Mouse (Mus musculus): ENCODE measurements around the gene Cacng8. TPM values are rescaled to one million over a fixed set of nuclear protein-coding genes. Genes with fewer than 3 reads are reported as not detected.
A peak's percentile ranks its signal among the peaks of the same experiment; 100 is the strongest.

Cacng8 gene
- total and polyA plus RNA-seq, 3 experiments = 5.6 to 9.2 TPM; not detected in 1

GRCm38 (mm10) chr7:3452821-3453485, 62.5 kb downstream of the Cacng8 start:
- Histone ChIP-seq H3K27ac (ENCODE audit: control insufficient read depth, low read depth, low read length) (no peak overlapping the region), H3K9ac (ENCODE audit: control insufficient read depth, low read depth, low read length, poor library complexity, severe bottlenecking) (no peak overlapping the region), H3K4me3 (ENCODE audit: control insufficient read depth in 1 of 2, insufficient read depth in 1 of 2, low read depth in 2 of 2, low read length in 2 of 2) (no peak overlapping the region), H3K36me3 (ENCODE audit: control insufficient read depth in 1 of 2, insufficient read depth in 2 of 2, low read length in 2 of 2) (peaks cover 0 to 7% of the 10 kb centered on the region in 2 experiments; a peak in 2 of 4 replicates), H3K4me1 (ENCODE audit: control insufficient read depth in 1 of 2, insufficient read depth in 2 of 2, low read length in 2 of 2) (peaks cover 0 to 9% of the 10 kb centered on the region in 2 experiments; a peak in 2 of 4 replicates), H3K27me3 (ENCODE audit: control insufficient read depth in 1 of 2, insufficient read depth in 2 of 2, low read length in 2 of 2) (no peaks in the 10 kb centered on the region), H3K79me2 (ENCODE audit: control insufficient read depth, insufficient read depth, low read length, poor library complexity) (no peaks in the 10 kb centered on the region), H3K9me3 (replicated peaks; ENCODE audit: insufficient read depth, low read length) (no peaks in the 10 kb centered on the region)
- no peak for TF ChIP-seq CTCF (IDR thresholded peaks at IDR 0.05 in 2 of 3, conservative IDR thresholded peaks at IDR 0.05 in 1 of 3; ENCODE audit: control insufficient read depth in 1 of 3, insufficient read depth in 1 of 3, low read depth in 2 of 3, low read length in 3 of 3, poor library complexity in 1 of 3, severe bottlenecking in 1 of 3)
- DNase-seq (ENCODE audit: low read depth, low spot score) = no peak

GRCm38 (mm10) chr7:3453486-3454183, 63.2 kb downstream of the Cacng8 start:
- Histone ChIP-seq H3K36me3 (ENCODE audit: control insufficient read depth in 1 of 2, insufficient read depth in 2 of 2, low read length in 2 of 2) (peaks cover 0 to 3% of the 10 kb centered on the region in 2 experiments; a peak in 2 of 4 replicates), H3K4me1 (ENCODE audit: control insufficient read depth in 1 of 2, insufficient read depth in 2 of 2, low read length in 2 of 2) (peaks cover 0 to 9% of the 10 kb centered on the region in 2 experiments; a peak in 2 of 4 replicates), H3K4me3 (ENCODE audit: control insufficient read depth in 1 of 2, insufficient read depth in 1 of 2, low read depth in 2 of 2, low read length in 2 of 2) (no peak overlapping the region), H3K9ac (ENCODE audit: control insufficient read depth, low read depth, low read length, poor library complexity, severe bottlenecking) (no peak overlapping the region), H3K27ac (ENCODE audit: control insufficient read depth, low read depth, low read length) (no peak overlapping the region), H3K9me3 (replicated peaks; ENCODE audit: insufficient read depth, low read length) (no peaks in the 10 kb centered on the region), H3K79me2 (ENCODE audit: control insufficient read depth, insufficient read depth, low read length, poor library complexity) (no peaks in the 10 kb centered on the region), H3K27me3 (ENCODE audit: control insufficient read depth in 1 of 2, insufficient read depth in 2 of 2, low read length in 2 of 2) (no peaks in the 10 kb centered on the region)
- TF ChIP-seq ZC3H11A (IDR thresholded peaks at IDR 0.05; ENCODE audit: low read depth, low read length) (peak; percentile 48), MYB (IDR thresholded peaks at IDR 0.05; ENCODE audit: low read depth, low read length) (no peak), ZMIZ1 (IDR thresholded peaks at IDR 0.05; ENCODE audit: low read depth, low read length) (no peak), SMC3 (IDR thresholded peaks at IDR 0.05; ENCODE audit: low read depth, low read length) (peak; percentile 59), CTCF (IDR thresholded peaks at IDR 0.05 in 2 of 3, conservative IDR thresholded peaks at IDR 0.05 in 1 of 3; ENCODE audit: control insufficient read depth in 1 of 3, insufficient read depth in 1 of 3, low read depth in 2 of 3, low read length in 3 of 3, poor library complexity in 1 of 3, severe bottlenecking in 1 of 3) (peak; percentile 18 to 52 (median 49); a peak in 5 of 6 replicates), ETS1 (IDR thresholded peaks at IDR 0.05; ENCODE audit: low read depth, low read length) (no peak), MYC (IDR thresholded peaks at IDR 0.05; ENCODE audit: low read depth, low read length) (no peak), RAD21 (IDR thresholded peaks at IDR 0.05; ENCODE audit: low read depth, low read length) (peak; percentile 57), MXI1 (IDR thresholded peaks at IDR 0.05; ENCODE audit: low read depth, low read length) (no peak), MAFK (IDR thresholded peaks at IDR 0.05; ENCODE audit: borderline replicate concordance, low read depth, low read length) (no peak), USF1 (IDR thresholded peaks at IDR 0.05; ENCODE audit: low read depth, low read length) (no peak), ZNF384 (IDR thresholded peaks at IDR 0.05; ENCODE audit: low read depth, low read length) (peak; percentile 85)
- peak; percentile 44 for DNase-seq (ENCODE audit: low read depth, low spot score)

Measured in MEL (cell line).